Mouse (Mus musculus): Measurements from ENCODE around the gene Cdkal1. TPM values are rescaled to one million over a fixed set of nuclear protein-coding genes. Genes with fewer than 3 reads are reported as not detected.

The Cdkal1 gene
- polyA plus RNA-seq, 1 experiment from 2014 or later: 15.1 TPM

GRCm38 (mm10) chr13:29786984-29787383, 68.5 kb downstream of the Cdkal1 start:
- DNase-seq (ENCODE audit: low read depth, low spot score) (no peak), ATAC-seq (no peak)
- H3K27me3 ChIP-seq: no peaks in the 10 kb centered on the region
- ChIA-PET CTCF (no interaction called here), POLR2A (no interaction called here)
- in situ Hi-C loops (cut with MboI; ENCODE audit: low pct_unique_long_range_greater_than_20kb): no loop called here
- TF ChIP-seq CTCF (IDR thresholded peaks at IDR 0.05): no peak

DNA sequence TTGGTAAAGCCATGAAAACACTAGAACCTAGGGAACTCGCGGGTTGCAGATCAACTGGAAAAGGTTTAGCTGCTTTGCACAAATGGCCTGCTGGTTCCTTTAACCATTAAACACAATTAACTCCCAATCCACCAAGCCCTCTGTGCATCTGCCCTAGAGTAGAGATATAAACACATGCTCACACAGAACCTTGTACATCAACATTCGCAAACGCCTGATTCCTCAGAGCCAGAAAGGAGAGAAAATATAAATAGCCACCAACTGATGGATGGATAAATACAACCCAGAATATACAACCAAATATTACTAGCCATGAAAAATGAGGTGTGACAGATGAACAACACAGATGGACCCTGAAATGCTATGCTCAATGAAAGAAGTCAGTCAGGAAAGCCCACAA, 70.6 kb downstream of the Cdkal1 start:
- CTCF ChIA-PET: interaction anchor here (0.9 kb wide), 1 partner anchor 11 kb away, joined by 3 read pairs; no protein-coding TSS in a partner anchor
- in situ Hi-C loops (cut with MboI; ENCODE audit: low pct_unique_long_range_greater_than_20kb): no loop called here
- POLR2A ChIA-PET: no interaction called here
- H3K27me3 ChIP-seq: no peaks in the 10 kb centered on the region
- ATAC-seq: no peak
- TF ChIP-seq CTCF (IDR thresholded peaks at IDR 0.05): no peak
- DNase-seq (ENCODE audit: low read depth, low spot score): no peak

- H3K27me3 ChIP-seq: no peaks in the 10 kb centered on the region
- ATAC-seq (no peak), DNase-seq (ENCODE audit: low read depth, low spot score) (no peak)
- ChIA-PET POLR2A (no interaction called here), CTCF (interaction anchor here (0.6 kb wide), 1 partner anchor 11 kb away, joined by 3 read pairs; no protein-coding TSS in a partner anchor)
- TF ChIP-seq CTCF (IDR thresholded peaks at IDR 0.05): no peak
- in situ Hi-C loops (cut with MboI; ENCODE audit: low pct_unique_long_range_greater_than_20kb): no loop called here
These were observed 74.1 kb downstream of the Cdkal1 start for GRCm38 (mm10) chr13:29781332-29781731.

- ChIA-PET CTCF (no interaction called here), POLR2A (no interaction called here)
- in situ Hi-C loops (cut with MboI; ENCODE audit: low pct_unique_long_range_greater_than_20kb): no loop called here
- H3K27me3 ChIP-seq: no peaks in the 10 kb centered on the region
- DNase-seq (ENCODE audit: low read depth, low spot score) (no peak), ATAC-seq (no peak)
- TF ChIP-seq CTCF (IDR thresholded peaks at IDR 0.05): no peak
These were observed 74.8 kb downstream of the Cdkal1 start for GRCm38 (mm10) chr13:29780713-29781112.

GRCm38 (mm10) chr13:29779519-29779918, 76.0 kb downstream of the Cdkal1 start:
- H3K27me3 ChIP-seq: no peaks in the 10 kb centered on the region
- DNase-seq (ENCODE audit: low read depth, low spot score) (no peak), ATAC-seq (no peak)
- in situ Hi-C loops (cut with MboI; ENCODE audit: low pct_unique_long_range_greater_than_20kb): no loop called here
- CTCF ChIA-PET: interaction anchor here (1.5 kb wide), 1 partner anchor 16 kb away, joined by 3 read pairs; no protein-coding TSS in a partner anchor
- TF ChIP-seq CTCF (IDR thresholded peaks at IDR 0.05): no peak
- POLR2A ChIA-PET: interaction anchor here (0.6 kb wide), 1 partner anchor 777 kb away, joined by 3 read pairs; no protein-coding TSS in a partner anchor

GRCm38 (mm10) chr13:29779116-29779515, 76.4 kb downstream of the Cdkal1 start:
- ChIA-PET POLR2A (interaction anchor here (0.6 kb wide), 1 partner anchor 777 kb away, joined by 3 read pairs; no protein-coding TSS in a partner anchor), CTCF (interaction anchor here (1.5 kb wide), 1 partner anchor 16 kb away, joined by 3 read pairs; no protein-coding TSS in a partner anchor)
- peak; percentile 9 for TF ChIP-seq CTCF (IDR thresholded peaks at IDR 0.05)
- in situ Hi-C loops (cut with MboI; ENCODE audit: low pct_unique_long_range_greater_than_20kb): no loop called here
- no peaks in the 10 kb centered on the region for H3K27me3 ChIP-seq
- peak; percentile 79 for ATAC-seq
- DNase-seq (ENCODE audit: low read depth, low spot score): no peak

DNA sequence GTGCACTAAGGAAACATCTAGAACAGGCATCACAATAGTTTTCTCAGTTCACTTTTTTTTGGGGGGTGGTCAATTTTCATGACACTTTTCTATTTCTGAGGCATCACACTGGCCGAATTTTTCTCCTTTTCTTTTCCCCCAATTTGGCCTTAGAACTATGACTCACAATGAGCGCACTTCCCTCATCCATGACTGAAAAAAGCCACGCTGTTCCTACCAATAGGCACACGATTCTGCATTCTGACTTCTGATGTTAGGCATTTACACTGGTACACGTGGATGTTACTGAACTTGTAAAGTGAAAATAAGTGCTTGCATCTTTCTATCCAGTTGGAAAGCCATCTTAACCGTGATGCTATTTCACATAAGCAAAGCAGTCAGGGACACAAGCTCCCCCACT, 77.3 kb downstream of the Cdkal1 start:
- H3K27me3 ChIP-seq: no peaks in the 10 kb centered on the region
- ChIA-PET CTCF (interaction anchor here (1.0 to 1.5 kb wide), 2 partner anchors 11 to 17 kb away, joined by 3 read pairs; no protein-coding TSS in a partner anchor), POLR2A (no interaction called here)
- ATAC-seq (no peak), DNase-seq (ENCODE audit: low read depth, low spot score) (no peak)
- in situ Hi-C loops (cut with MboI; ENCODE audit: low pct_unique_long_range_greater_than_20kb): no loop called here
- no peak for TF ChIP-seq CTCF (IDR thresholded peaks at IDR 0.05)

GRCm38 (mm10) chr13:29777225-29777624, 78.2 kb downstream of the Cdkal1 start:
- H3K27me3 ChIP-seq: no peaks in the 10 kb centered on the region
- CTCF ChIA-PET: no interaction called here
- no peak for TF ChIP-seq CTCF (IDR thresholded peaks at IDR 0.05)
- ATAC-seq (no peak), DNase-seq (ENCODE audit: low read depth, low spot score) (no peak)
- POLR2A ChIA-PET: no interaction called here
- in situ Hi-C loops (cut with MboI; ENCODE audit: low pct_unique_long_range_greater_than_20kb): no loop called here

- no peak for DNase-seq (ENCODE audit: low read depth, low spot score)
- TF ChIP-seq CTCF (IDR thresholded peaks at IDR 0.05): no peak
- ATAC-seq: no peak
- H3K27me3 ChIP-seq: no peaks in the 10 kb centered on the region
- in situ Hi-C loops (cut with MboI; ENCODE audit: low pct_unique_long_range_greater_than_20kb): no loop called here
- ChIA-PET POLR2A (no interaction called here), CTCF (no interaction called here)
These were observed 79.8 kb downstream of the Cdkal1 start for GRCm38 (mm10) chr13:29775603-29776230.

DNA sequence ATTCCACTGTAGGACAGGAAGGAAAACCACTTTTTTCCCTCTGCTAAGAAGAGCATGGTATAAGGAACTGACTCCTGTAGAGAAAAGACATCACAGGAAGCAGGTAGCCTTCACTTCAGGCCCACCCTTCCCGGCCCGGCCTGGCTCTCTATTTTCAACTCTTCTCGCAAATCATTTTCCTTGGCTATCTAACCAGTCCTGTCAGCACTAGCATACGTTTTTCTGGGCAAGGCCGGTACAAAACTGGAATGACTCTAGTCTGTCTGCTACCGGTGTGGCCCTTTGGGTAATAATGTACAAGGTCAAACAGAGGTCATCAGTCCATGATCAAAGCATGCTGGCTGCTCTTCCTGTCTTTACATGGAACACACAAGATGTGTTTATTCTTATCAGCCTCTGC, 81.9 kb downstream of the Cdkal1 start:
- CTCF ChIA-PET: no interaction called here
- POLR2A ChIA-PET: no interaction called here
- DNase-seq (ENCODE audit: low read depth, low spot score): no peak

DNA sequence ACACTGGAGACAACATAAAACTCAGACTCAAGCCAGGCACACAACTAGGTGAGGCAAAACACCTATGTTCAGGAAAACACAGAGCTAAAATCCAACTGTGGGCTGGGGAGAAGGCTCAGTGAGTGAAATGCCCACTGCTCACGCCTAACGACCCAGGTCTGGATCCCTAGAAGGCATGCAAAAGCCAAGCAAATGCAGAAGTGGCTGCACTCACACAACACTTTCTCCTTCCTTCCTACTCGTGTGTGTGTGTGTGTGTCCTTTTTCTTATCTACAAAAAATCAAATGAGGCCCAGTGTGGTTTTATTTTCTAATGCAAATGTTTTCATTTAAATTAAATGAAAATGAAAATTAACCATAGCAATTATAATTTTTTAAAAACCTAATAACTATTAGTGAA, 82.5 kb downstream of the Cdkal1 start:
- no peaks in the 10 kb centered on the region for H3K27me3 ChIP-seq
- TF ChIP-seq CTCF (IDR thresholded peaks at IDR 0.05): no peak
- ATAC-seq: no peak
- ChIA-PET POLR2A (no interaction called here), CTCF (no interaction called here)
- DNase-seq (ENCODE audit: low read depth, low spot score): no peak
- in situ Hi-C loops (cut with MboI; ENCODE audit: low pct_unique_long_range_greater_than_20kb): no loop called here

More for the DNA sequence above, 81.9 kb downstream of the Cdkal1 start:
- ATAC-seq: no peak
- in situ Hi-C loops (cut with MboI; ENCODE audit: low pct_unique_long_range_greater_than_20kb): no loop called here
- TF ChIP-seq CTCF (IDR thresholded peaks at IDR 0.05): no peak
- no peaks in the 10 kb centered on the region for H3K27me3 ChIP-seq
